Mouse (Mus musculus) adrenal gland, postnatal 4 days (tissue): Measurements from ENCODE around the gene Tub. TPM values are rescaled to one million over a fixed set of nuclear protein-coding genes. Genes with fewer than 3 reads are reported as not detected.
A peak's percentile ranks its signal among the peaks of the same experiment; 100 is the strongest.

Experiments used
- DNase-seq, 2 experiments: peaks; one replicate each; pipeline ENCODE4 v3.0.0; 2021 to 2022; ENCODE audit warnings: low spot score in 2 of 2, mixed read lengths in 2 of 2
- long read RNA-seq, 2 experiments: library from polyadenylated mRNA; stranded (forward); transcript quantifications; one replicate each; pipeline ENCODE4 v2.0.0; 2021
- total RNA-seq, 2 experiments: library from RNA; stranded (reverse); gene quantifications; 2 replicates each; pipeline ENCODE4 v1.2.3; 2021

Tub gene
- 10 to 100 TPM; 44.9 to 48.1 TPM for total RNA-seq
- long read RNA-seq, experiment 1, full-length matches to known transcripts = 3 of 6 reads
- long read RNA-seq, experiment 1, partial matches to known transcripts = 0 of 6 reads
- long read RNA-seq, experiment 1, other reads (novel, unspliced or antisense) = 3 of 6 reads
- long read RNA-seq, experiment 2, full-length matches to known transcripts = 14 of 25 reads
- long read RNA-seq, experiment 2, partial matches to known transcripts = 10 of 25 reads
- long read RNA-seq, experiment 2, other reads (novel, unspliced or antisense) = 1 of 25 reads

GRCm38 (mm10) chr7:108950312-108950761, at the start of gene Tub:
Gene Tub, plus strand, starts transcription at chr7:108950338.
- DNase-seq = no peak

- no peak for DNase-seq
Observed at GRCm38 (mm10) chr7:108903969-108904368, 46.2 kb upstream of the Tub start.

- no peak for DNase-seq
Observed at GRCm38 (mm10) chr7:108927043-108927442, 23.1 kb upstream of the Tub start.

GRCm38 (mm10) chr7:108928280-108929188, 21.6 kb upstream of the Tub start:
- no peak for DNase-seq

DNA sequence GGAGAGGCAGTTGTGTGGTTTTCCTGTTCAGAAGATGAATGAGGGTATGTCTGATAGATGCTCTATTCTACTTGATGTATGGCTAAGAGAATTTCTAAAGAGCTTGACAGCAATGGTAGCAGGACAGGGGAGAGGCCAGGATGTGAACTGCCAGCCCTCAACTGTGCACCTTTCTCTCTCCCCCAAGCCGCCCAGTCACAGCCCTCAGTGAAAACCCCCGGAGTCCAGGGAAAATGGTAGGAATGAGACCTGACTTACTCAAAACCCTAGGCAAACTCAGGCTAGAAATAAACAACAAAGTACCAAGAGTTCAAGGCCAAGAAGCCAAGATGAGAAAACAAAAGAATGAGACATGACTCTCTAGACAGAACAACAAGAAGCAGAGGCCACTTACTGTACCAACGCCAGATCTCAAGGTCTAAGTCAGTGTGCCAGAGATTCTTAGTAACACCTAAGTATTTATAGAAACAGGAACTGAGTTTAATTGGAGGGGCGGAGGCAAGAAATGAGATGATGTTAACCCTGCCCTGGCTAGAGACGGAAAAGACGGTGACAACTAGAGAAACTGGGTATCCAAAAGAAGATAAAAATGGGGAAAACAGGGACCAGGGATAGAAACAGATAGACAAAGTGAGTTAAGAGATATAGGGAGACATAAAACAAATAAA, 20.3 kb upstream of the Tub start, which contains the start of gene Nlrp10:
TSS of gene Nlrp10 (minus strand) at position 453 of the 668 bp plus-strand sequence.
- DNase-seq = no peak

DNA sequence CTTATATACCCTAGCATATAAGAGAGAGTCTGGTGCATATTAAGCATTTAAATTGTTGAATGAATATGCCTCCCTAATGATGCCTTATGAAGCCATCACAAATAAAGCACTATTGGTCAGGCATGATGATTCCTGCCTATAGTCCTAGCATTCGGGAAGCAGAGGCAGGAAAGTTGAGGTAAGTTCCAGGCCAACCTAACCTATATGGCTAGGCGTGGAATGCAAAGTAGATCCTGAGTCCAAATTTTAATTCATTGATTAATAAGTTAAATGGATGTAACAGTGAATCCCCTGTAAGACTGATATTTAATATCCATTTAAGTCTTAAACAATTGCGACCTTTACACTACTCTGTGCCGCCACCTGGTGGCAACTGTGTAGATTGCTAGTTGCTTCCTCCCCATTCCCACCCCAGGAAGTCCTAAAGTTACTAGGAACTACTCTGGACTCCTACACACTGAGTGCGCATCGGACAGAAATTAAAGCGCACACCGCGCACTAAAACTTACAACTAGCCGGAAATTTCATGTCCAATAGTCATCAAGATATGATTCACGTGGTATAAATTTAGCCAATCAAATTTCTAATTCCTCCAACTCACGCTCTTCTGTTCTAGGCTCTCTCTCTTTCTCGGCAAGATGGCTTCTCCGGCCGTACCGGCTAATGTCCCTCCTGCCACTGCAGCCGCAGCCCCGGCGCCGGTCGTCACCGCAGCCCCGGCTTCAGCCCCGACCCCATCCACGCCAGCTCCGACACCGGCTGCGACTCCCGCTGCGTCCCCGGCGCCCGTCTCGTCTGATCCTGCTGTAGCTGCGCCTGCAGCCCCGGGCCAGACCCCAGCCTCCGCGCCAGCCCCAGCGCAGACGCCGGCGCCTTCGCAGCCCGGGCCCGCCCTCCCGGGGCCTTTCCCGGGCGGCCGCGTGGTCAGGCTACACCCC, 16.1 kb upstream of the Tub start, which contains the start of gene Eif3f:
TSS of gene Eif3f (plus strand) at position 624 of the 938 bp plus-strand sequence.
- DNase-seq = peak; percentile 65 to 83

GRCm38 (mm10) chr7:108934836-108935235, 15.3 kb upstream of the Tub start:
- no peak for DNase-seq

DNA sequence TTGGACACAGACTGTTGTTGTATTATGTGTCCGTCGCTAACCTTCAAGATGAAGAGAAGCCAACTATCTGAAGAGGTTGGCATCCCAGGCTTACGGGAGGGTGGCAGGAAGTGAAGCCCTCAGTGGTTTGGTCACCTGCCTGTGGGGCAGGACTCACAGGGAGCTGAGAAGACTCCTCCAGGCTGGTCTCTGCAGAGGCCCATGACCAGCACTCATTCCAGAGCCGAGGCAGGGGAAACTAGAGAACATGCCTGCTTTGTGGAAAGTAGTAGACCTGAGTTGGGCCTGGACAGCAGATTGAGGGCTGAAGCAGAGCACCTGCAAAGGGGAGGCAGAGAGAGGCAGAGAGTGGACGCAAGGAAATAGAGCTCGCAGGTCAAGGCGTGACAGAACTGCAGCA, 14.7 kb upstream of the Tub start:
- DNase-seq = no peak

GRCm38 (mm10) chr7:108936591-108936990, 13.5 kb upstream of the Tub start:
- no peak for DNase-seq

DNA sequence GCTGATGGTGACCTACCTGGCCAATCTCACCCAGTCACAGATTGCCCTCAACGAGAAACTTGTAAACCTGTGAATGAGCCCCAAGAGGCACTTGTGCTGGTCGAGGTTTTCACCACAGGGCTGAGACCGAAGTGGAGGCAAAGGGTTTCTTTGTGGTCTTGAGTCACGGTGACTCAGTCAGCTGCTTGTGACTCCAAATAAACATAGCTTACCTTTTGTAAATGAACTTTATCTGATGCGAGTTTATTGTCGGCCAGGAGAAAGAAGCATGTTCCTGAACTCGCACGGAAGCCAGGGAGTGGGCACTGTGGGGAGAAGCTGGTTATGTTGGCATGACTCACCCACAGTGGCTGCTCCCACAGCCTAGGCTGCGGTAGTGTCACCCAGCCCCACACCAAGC, 8.7 kb upstream of the Tub start:
- no peak for DNase-seq

DNA sequence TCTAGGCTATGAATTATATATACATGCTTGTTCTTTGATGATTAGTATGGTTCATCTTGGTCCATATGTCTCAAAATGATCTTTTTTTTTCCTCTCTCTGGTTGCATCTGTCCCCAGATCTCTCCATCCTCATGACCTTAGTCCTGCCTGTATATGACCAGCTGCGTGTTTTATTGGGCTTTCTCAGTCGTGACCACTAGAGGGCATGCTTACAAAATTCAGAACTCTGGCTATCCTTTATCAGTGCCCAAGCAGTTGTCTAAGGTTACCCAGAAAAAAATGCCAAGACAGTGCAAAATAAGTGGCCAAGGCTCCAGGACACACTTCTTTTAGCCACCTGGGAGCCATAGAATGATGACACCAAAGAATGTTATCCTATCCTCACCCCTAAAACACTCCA, 6.1 kb upstream of the Tub start:
- no peak for DNase-seq

DNA sequence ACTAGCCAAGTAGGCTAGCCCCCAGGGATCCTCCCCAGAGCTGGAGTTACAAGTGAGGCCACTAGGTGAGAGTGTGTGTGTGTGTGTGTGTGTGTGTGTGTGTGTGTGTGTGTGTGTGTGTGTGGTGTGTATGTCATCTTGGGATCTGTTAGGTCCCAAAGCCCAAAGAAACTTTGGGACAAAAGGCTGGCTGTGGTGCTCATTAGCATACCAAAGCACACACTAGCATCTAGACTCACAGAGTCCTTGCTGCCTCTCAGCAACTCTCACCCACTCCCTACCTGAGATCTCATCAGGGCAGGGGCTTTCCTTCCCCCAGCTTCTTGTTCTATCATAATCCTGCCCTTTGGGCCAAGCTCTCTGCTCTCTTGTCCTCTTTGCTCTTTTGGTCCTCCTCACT, 1.5 kb upstream of the Tub start:
- no peak for DNase-seq

DNA sequence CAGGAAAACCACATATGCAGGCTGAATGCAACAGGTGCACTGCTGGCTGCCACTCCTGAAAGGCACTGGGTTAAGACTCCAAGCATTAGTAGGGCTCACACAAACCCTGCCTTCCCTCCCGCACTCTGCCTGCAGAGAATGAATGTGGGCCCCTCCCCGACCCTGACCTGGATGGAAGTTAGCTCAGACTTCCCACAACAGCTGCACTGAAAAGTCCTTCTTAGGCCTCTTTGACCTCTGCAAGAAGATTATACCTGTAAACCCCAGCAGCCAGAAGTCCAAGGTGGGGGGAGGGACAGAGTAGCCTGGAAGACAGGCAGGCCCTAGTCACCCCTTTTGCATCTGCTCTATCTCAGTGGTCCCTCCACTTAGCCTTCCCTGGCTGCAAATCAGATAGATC, 837 bp upstream of the Tub start:
- DNase-seq = no peak

GRCm38 (mm10) chr7:108950762-108951331, 709 bp downstream of the Tub start:
- DNase-seq = no peak

GRCm38 (mm10) chr7:108952801-108953200, 2.7 kb downstream of the Tub start:
- no peak for DNase-seq

DNA sequence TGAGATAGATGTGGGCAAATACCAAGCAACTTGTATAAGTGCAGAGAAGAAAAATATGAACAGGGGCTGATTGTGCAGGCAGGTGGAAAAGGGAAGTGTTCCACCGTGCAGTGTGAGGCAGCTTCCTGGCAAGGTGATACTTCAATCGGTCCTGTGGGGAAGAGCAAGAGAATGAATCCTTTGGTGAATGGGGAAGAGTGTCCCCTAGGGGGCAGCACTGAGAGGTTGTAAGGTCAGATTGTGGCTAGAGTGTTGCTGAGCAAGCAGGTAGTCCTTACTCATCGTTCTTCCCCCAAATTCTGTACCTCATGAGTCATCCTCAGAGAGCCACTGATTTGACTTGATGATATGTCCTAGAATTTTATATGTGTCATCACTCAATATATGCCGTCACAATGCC, 4.0 kb downstream of the Tub start:
- DNase-seq = no peak

GRCm38 (mm10) chr7:108957734-108958133, 7.6 kb downstream of the Tub start:
- no peak for DNase-seq

DNA sequence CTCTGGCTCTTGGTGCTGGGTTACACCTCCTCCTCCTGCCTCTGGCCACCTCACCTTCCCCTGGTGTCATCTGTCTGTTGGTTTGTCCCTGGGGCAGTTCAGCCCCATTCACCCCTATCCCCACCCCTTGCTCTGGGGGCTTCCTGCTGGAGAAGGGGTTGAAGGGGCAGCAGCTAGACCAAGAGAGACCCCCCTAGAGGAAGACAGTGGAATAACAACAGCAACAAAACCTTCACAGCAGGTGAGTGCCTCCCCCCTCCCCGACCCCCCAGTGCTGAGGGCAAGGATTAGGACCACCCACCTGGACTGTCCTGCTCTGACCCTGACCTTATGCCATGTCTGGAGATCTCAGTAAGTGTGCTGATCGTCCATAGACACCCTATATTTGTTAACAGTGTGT, 15.8 kb downstream of the Tub start:
- DNase-seq = no peak

- peak in 1 of 2 experiments; percentile 33 for DNase-seq
Observed at GRCm38 (mm10) chr7:108966742-108967362, 16.7 kb downstream of the Tub start.

GRCm38 (mm10) chr7:108968201-108968600, 18.1 kb downstream of the Tub start:
- no peak for DNase-seq
